Mouse (Mus musculus): ENCODE data around the gene Ntm. TPM values are rescaled to one million over a fixed set of nuclear protein-coding genes. Genes with fewer than 3 reads are reported as not detected.

Gene Ntm
- total and polyA plus RNA-seq, 2 experiments from 2014 or later = 162 to 235 TPM

GRCm38 (mm10) chr9:29960741-29961140 is 2.2 kb downstream of the Ntm start:
- ATAC-seq = no peak
- no peak overlapping the region for H3K27ac ChIP-seq (ENCODE audit: low read depth, low read length)
- peak overlapping the region; percentile 52 for H3K4me3 ChIP-seq (ENCODE audit: low read depth, low read length)
- no peaks in the 10 kb centered on the region for H3K9me3 ChIP-seq (ENCODE audit: low read length)
- DNase-seq = no peak
- no peak for TF ChIP-seq CTCF (IDR thresholded peaks at IDR 0.05; ENCODE audit: low read depth)
- H3K36me3 ChIP-seq (ENCODE audit: insufficient read depth) = no peaks in the 10 kb centered on the region
- H3K4me1 ChIP-seq (ENCODE audit: insufficient read depth) = peaks cover 29% of the 10 kb centered on the region
- H3K9ac ChIP-seq = peak overlapping the region; percentile 28; the same call in 1 of the 2 replicates
- WGBS = 63% methylated on average over 5 of the region's 5 CpGs
- peak overlapping the region; percentile 63 for H3K4me2 ChIP-seq (ENCODE audit: low read depth)
- no peaks in the 10 kb centered on the region for H3K27me3 ChIP-seq (ENCODE audit: insufficient read depth, low read length)

- Histone ChIP-seq H3K4me3 (ENCODE audit: low read depth, low read length) (peak overlapping the region; percentile 52), H3K27ac (ENCODE audit: low read depth, low read length) (no peak overlapping the region), H3K9ac (peak overlapping the region; percentile 28), H3K4me2 (ENCODE audit: low read depth) (peak overlapping the region; percentile 63), H3K27me3 (ENCODE audit: insufficient read depth, low read length) (no peaks in the 10 kb centered on the region), H3K4me1 (ENCODE audit: insufficient read depth) (peaks cover 29% of the 10 kb centered on the region), H3K36me3 (ENCODE audit: insufficient read depth) (no peaks in the 10 kb centered on the region), H3K9me3 (ENCODE audit: low read length) (no peaks in the 10 kb centered on the region)
- ATAC-seq (no peak), DNase-seq (no peak)
- TF ChIP-seq CTCF (IDR thresholded peaks at IDR 0.05; ENCODE audit: low read depth) = no peak
- WGBS = 23% methylated on average over 3 of the region's 3 CpGs
Measured at GRCm38 (mm10) chr9:29960236-29960635, 2.7 kb downstream of the Ntm start.

GRCm38 (mm10) chr9:29956936-29957335 is 6.0 kb downstream of the Ntm start:
- Histone ChIP-seq H3K27me3 (ENCODE audit: insufficient read depth, low read length) (no peaks in the 10 kb centered on the region), H3K4me3 (ENCODE audit: low read depth, low read length) (no peak overlapping the region), H3K9me3 (ENCODE audit: low read length) (no peaks in the 10 kb centered on the region), H3K9ac (no peak overlapping the region), H3K27ac (ENCODE audit: low read depth, low read length) (no peak overlapping the region), H3K4me1 (ENCODE audit: insufficient read depth) (peaks cover 25% of the 10 kb centered on the region), H3K4me2 (ENCODE audit: low read depth) (no peak overlapping the region), H3K36me3 (ENCODE audit: insufficient read depth) (no peaks in the 10 kb centered on the region)
- no peak for TF ChIP-seq CTCF (IDR thresholded peaks at IDR 0.05; ENCODE audit: low read depth)
- 57% methylated on average over 5 of the region's 5 CpGs for WGBS
- ATAC-seq (no peak), DNase-seq (no peak)

GRCm38 (mm10) chr9:29954031-29954430 is 8.9 kb downstream of the Ntm start:
- Histone ChIP-seq H3K36me3 (ENCODE audit: insufficient read depth) (no peaks in the 10 kb centered on the region), H3K27ac (ENCODE audit: low read depth, low read length) (no peak overlapping the region), H3K4me2 (ENCODE audit: low read depth) (no peak overlapping the region), H3K9ac (no peak overlapping the region), H3K4me1 (ENCODE audit: insufficient read depth) (peaks cover 4% of the 10 kb centered on the region; the same call in 1 of the 2 replicates), H3K4me3 (ENCODE audit: low read depth, low read length) (no peak overlapping the region), H3K9me3 (ENCODE audit: low read length) (no peaks in the 10 kb centered on the region), H3K27me3 (ENCODE audit: insufficient read depth, low read length) (no peaks in the 10 kb centered on the region)
- ATAC-seq = peak; percentile 74
- DNase-seq = peak; percentile 46
- WGBS = 50% methylated on average over 6 of the region's 6 CpGs
- no peak for TF ChIP-seq CTCF (IDR thresholded peaks at IDR 0.05; ENCODE audit: low read depth)

- no peaks in the 10 kb centered on the region for H3K9me3 ChIP-seq (ENCODE audit: low read length)
- H3K9ac ChIP-seq = no peak overlapping the region
- TF ChIP-seq CTCF (IDR thresholded peaks at IDR 0.05; ENCODE audit: low read depth) = no peak
- DNase-seq (peak; percentile 53), ATAC-seq (peak; percentile 74)
- no peaks in the 10 kb centered on the region for H3K27me3 ChIP-seq (ENCODE audit: insufficient read depth, low read length)
- 27% methylated on average over 3 of the region's 3 CpGs for WGBS
- H3K27ac ChIP-seq (ENCODE audit: low read depth, low read length) = no peak overlapping the region
- H3K4me3 ChIP-seq (ENCODE audit: low read depth, low read length) = no peak overlapping the region
- H3K4me1 ChIP-seq (ENCODE audit: insufficient read depth) = no peaks in the 10 kb centered on the region
- no peaks in the 10 kb centered on the region for H3K36me3 ChIP-seq (ENCODE audit: insufficient read depth)
- no peak overlapping the region for H3K4me2 ChIP-seq (ENCODE audit: low read depth)
Measured at GRCm38 (mm10) chr9:29949041-29949440, 13.9 kb downstream of the Ntm start.

- H3K4me3 ChIP-seq (ENCODE audit: low read depth, low read length) = no peak overlapping the region; the same call in 1 of the 2 replicates
- DNase-seq (peak; percentile 56), ATAC-seq (peak; percentile 72)
- peak overlapping the region; percentile 21 for H3K4me2 ChIP-seq (ENCODE audit: low read depth)
- 14% methylated on average over 20 of the region's 20 CpGs for WGBS
- peaks cover 7% of the 10 kb centered on the region; the same call in 1 of the 2 replicates for H3K4me1 ChIP-seq (ENCODE audit: insufficient read depth)
- H3K9me3 ChIP-seq (ENCODE audit: low read length) = no peaks in the 10 kb centered on the region
- no peaks in the 10 kb centered on the region for H3K36me3 ChIP-seq (ENCODE audit: insufficient read depth)
- H3K27me3 ChIP-seq (ENCODE audit: insufficient read depth, low read length) = no peaks in the 10 kb centered on the region
- no peak for TF ChIP-seq CTCF (IDR thresholded peaks at IDR 0.05; ENCODE audit: low read depth)
- peak overlapping the region; percentile 16; the same call in 1 of the 2 replicates for H3K27ac ChIP-seq (ENCODE audit: low read depth, low read length)
- no peak overlapping the region for H3K9ac ChIP-seq
Measured at GRCm38 (mm10) chr9:29943209-29944070, 19.5 kb downstream of the Ntm start.
